Mouse (Mus musculus) testis, postnatal 10 days (tissue): ENCODE data around the gene Cplx2.

Experiments used
- DNase-seq: peaks from one replicate; pipeline ENCODE4 v3.0.0; 2021; ENCODE audit warnings: low spot score

Cplx2 gene

DNA sequence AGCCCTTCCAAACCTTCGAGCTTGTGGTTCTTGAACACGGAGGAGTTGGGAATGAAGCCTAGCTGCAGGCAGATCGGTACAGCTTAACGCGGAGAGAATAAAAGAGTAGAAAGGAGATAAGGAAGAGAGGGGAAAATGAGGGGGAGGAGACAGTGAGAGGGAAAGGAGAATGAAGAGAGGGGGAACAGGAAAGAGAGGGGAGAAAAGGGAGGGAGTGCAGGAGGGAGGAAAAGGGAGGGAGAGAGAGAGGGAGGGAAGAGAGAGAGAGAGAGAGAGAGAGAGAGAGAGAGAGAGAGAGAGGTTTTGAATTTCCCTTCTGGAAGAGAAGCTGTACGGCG lies at the start of gene Cplx2:
Gene Cplx2 (plus strand): TSS at position 301 of the 338 bp plus-strand sequence.
- DNase-seq = no peak

DNA sequence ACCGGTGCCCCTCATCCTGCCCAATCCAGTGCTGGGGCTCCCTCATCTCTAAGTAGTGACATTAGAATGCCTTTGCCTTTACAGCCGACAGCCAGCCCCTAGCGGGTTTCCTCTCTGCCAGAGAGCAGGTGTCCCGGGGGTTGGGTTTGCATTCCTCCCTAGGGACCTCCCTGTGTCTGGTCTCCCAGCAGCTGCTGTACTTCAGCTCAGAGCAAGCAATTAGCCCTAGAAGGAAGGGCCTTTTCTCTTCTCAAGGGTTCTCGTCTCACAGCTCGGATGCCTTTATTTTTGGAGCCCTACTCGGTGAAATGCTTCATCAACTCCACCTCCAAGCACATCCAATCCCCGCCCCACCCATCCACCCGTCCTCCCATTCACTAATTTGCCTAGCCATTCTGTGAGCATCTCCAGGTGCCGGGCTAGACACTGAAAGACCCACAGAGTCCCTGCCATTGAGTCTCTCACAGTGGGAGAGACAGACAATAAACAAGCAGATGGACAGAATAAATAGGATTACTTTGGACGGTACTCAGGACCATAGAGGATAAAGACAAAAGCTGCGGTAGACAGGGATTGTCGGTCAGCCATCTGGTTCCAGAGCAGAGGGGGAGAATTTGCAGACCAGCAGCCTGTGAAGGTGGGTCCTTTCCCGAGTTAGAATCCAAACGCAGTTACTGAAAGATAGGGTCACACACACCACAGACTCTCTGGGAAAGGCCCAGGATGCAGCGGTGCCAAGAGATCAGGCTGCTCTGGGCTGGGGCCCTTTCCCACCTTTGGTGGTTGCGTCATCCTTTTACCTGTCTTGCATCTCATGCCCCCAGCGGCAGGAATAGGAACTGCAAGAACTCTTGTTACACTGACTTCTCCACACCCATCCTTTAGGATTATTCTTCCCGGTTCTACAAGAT lies 48.5 kb upstream of the Cplx2 start:
- DNase-seq = peak; percentile 71

DNA sequence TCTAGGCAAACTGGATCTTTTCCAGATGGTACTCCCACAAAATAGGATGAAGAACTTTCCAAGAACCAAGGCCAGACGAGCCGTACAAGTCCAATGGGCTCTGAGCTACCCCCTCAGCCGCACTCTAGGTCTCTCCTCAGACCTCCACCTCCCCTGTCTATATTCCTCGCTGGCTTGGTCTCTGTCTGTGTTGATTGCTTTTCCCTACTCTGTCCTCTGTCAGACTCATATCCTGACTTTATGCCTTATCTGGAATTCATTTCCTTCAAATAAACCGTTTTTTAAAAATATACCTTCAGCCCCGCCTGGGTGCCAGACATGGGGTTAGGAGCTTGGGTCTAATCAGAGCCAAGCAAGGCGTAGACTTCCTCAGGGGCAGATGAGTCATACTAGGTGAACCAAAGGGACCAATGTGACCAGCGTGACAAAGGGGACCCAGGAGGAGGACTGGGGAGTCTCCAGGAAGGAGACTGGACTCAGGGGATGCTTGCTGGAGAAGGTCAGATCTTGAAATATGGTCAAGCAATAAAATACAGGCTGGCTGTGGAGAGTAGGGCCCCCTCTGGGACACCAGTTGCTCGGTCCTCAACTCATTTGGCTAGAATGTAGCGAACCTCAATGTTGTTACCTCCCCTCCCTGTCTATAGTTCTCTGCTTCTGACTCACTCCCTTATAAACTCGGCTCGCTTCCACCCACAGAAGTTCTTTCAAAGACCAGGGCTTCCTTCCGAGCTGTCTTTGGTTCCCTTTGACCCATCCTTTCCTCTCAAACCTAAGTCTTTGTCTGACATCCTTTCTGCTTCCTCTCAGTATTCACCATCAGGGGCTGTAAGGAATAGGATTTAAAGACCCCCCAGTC lies 47.6 kb upstream of the Cplx2 start:
- DNase-seq = no peak

DNA sequence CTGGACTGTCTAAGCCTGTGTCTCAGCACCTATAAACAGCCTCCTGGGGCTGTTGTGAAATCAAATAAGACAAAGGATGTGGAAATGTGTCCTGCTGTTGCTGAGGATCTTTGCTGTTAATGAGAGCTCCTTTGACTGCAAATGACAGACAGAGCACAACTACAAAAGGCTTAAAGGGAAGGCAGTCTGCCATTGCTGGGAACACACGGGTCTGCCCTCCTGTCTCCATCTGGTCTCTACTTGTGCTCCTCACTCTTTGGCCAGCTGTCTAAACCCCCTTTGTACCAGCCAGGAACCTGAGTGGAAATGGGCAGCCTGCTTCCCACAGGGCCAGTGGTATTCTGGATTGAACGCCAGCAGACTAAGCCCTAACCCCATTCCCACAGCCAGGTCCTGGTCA lies 47.0 kb upstream of the Cplx2 start:
- DNase-seq = no peak

DNA sequence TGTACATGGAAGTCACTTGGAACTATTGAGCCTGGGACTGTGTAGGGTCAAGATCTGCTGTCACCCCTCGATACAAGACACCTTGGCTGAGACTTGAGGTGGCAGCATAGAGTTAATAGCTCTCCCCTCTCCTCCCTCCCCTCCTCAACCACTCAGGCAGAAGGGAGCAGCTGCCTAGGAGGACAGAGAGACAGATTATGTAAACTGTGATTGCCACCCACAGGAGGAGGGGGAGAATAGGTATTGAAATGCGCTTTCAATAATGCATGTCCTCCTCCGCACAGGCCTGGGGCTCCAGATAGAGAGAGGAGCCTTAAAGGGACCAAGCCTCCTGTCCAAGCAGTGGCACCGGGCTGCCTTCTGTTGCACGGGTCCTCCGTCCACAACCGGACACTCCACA lies 45.3 kb upstream of the Cplx2 start:
- no peak for DNase-seq

DNA sequence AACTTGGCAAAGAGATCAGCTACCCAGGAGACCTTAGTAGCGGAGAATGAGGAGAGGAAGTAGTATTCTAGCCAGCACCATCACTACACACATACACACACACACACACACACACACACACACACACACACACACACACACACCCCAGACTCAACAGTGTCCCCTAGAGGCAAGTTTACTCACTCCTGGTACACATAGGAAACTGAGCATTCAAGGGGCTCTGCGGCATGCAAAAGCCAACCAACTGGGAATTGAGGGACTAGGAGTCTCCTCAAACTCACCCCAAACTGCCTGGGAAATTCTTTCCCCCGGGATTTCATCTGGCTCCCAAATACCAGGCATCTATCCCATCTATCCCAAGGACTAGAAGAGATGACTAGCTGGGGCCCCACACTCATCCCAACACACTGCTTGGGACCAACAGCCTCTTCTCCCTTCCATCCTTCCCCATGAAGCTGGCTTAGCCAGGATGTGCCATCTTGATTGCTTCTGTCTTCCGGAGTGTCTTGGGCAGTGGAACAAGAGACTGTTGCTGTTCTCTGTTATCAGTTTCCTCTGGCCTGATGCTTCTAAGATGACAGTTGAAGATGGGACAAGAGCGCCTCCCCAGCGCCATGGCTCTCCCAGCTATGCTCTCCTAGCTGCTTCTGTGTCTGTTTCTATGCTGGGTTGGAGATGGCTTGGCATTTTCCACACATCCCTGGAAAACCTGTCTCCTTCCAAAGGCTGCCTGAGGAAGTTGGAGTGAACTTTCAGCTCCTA lies 44.3 kb upstream of the Cplx2 start:
- DNase-seq = no peak

DNA sequence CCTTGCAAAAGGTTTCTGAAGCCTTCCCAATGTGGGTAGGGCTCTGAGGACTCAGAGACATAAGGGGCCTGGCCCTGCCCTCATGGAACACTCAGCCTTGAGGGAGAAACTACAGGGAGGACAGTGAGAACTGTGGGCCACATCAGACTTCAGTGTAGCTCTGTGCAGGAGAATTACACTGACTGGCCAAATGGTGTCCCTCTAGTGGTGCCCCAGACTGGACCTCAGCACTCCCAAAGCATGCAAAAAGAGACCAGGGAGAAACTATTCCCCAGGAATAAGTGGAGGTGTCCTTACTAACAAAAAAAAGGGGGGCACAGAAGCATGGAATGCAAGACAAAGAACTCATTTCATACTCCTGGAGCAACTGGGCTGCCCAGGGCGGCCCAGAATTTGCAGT lies 43.1 kb upstream of the Cplx2 start:
- no peak for DNase-seq

DNA sequence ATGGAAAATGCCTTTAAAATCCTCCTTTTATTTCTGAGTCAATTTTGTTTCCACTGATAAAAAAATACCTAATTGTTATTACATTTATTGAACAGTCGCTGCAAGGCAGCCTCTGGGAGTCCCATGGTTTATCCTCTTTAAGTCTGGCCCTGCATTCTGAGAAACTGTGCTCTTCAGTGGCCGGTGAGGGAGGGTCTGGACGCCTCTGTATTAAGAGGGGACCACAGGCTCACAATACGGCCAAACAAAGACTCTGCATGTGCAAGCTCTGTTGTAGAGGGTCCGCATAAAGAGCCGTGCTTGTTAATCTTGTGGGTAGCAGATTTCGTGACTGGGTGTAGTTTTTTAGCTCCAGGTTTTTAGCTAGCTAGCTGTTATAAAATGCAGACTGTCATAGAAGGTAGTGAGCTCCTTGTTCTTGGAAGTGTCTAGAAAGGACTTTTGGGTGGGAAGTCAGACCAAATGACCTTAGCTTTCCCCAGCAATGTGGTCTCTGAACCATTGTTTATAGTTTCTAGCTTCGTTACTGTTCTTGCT lies 42.1 kb upstream of the Cplx2 start:
- DNase-seq = no peak

DNA sequence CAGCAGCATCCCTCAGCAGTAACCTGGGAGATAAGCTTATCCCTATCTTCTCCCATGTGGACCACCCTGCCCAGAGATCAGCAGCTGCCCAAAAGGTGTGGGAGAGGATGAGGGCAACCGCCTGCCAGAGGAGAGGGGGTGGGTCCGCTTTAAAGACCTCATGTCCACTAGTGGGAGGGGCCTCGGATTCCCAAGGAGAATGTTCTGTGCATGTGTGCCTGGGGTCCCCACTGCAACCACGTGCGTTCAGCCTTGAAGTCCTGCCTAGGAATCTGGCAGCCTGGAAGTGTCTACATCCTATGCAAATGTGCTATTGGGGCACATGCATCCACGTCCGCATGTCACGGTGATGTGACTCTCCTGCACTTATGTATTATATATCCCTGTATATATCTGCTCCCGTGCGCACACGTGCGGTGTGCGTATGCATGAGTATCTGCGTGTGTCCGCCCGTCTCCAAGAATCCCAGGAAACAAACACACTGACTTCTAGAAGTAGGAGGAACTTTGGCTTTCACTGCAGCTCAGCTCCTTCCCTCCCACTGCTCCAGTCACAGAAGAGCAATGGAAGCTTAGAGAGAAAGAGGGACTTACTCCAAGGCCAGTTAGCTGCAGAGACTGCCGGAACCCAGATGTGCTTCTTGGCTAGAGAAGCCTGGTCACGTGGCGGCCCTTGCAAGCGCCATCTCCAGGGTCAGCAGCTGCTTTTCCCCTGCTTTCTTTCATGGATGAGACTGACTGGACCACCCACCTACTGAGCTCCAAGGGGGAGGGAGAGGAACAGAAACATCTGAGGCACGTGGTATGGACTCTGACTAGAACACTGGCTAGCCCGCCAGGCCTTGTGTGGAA lies 39.1 kb upstream of the Cplx2 start:
- DNase-seq = peak; percentile 84

DNA sequence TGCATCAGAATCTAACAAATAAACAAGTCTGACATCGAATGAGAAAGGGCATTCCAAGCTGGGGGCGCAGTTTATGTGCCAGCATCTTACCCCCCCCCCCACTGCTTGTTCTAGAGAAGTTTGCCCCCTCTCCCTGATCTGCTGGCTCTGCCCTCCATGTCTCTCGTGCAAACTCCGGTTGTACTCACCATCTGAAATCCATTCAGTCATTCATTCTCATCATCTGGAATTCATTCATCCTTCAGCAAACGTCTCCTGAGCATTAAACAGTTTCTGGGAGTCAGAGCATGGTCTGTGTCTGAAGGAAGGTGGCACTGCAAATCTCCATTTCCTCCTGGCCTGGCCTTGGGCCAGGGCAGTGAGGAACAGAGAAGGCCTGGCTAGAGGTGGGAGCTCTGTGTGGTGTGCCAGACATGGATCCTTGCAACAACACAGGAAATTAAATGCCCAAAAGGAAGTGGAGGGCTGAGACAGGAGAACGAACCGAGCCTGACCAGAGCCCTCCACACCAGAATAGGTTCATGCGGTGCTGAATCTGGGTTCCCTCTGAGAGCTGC lies 38.1 kb upstream of the Cplx2 start:
- no peak for DNase-seq

DNA sequence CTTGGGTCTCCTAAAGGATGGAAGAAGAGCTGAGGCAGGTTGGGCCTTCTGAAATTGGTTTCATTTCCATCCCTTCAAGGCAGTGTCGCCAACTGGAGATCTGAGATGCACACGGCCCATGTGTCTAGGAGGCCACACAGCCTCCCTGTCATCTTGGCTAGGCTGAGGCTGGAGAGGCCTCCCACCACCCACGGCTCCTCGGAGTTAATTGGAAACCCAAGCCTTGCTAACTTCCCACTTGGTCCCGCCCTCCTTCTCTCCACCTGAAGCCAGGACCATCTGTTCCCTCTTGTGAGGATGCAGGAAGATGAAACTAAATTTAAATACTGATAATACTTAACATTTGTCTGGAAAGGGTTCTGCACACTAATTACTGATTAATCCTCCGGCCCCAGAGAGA lies 34.1 kb upstream of the Cplx2 start:
- no peak for DNase-seq

DNA sequence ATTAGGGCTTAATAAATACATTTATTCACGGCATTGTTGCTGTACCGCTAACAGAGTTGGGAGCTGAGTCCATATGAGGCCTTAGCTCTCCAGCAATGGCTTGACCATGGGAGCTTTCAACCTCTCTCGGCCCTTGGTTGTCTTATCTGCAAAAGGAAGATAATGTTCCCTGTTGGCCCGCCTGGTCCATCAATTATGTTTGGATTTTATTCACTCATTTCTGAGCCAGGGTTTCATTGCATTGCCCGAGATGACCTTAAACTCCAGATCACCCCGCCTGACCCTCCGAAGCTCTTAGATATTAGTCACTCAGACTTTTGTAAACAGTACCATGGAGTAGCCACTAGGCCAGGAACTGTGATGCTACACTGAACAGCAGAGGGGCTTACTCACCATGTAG lies 33.6 kb upstream of the Cplx2 start:
- DNase-seq = no peak

DNA sequence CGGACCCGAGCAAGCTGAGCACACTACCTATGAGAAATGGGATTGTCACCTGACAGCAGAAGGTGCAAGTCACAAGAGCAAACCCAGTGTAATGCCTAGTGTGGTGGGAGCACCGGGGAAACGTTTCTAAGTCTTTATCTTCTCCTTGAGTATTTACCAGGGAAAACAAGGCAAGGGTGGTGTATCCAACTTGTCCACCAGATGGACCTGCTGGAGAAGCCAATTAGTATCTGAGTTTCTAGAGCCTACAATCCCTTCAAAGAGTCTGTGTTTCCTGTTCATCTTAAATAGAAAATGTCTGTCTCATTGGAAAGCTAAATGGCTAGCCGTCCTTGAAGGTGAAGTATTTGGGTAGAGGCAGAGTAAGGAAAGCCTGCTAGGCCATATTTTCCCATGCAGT lies 32.3 kb upstream of the Cplx2 start:
- no peak for DNase-seq

DNA sequence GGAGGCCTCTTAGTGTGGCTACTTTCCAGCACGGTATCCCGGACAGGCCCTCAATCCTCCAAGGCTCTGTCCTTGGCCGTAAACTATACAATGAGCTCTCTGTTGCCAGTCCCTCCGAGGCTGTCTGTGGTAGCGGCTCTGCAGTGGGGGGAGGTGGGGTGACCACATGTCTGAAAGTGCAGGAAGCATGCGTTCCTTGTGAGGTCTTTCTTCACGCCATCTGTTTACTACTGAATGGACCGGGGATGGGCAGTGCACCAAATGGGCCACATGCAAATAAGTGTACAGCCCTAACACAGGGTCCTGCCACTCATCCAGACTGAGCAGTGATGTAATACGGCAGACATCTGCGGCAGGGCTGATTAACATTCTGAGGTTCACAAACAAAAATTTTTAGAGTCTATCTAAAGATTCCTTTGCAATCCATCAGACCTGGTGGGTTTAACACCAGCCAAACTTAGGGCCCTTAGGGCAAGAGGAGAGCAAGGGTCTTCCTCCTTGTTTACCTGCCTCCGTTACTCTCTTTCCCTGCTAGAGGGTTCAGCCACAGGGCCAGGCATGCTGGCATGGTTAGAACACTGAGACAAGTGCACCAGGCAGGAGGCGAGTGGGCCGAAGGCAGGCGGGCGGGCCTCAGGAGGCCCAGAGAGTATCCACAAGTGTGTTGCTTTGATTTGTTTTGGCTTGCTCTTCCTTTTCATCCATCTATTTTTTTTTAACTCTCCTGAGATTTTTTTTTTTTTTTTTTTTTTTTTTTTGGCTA lies 25.1 kb upstream of the Cplx2 start:
- no peak for DNase-seq

DNA sequence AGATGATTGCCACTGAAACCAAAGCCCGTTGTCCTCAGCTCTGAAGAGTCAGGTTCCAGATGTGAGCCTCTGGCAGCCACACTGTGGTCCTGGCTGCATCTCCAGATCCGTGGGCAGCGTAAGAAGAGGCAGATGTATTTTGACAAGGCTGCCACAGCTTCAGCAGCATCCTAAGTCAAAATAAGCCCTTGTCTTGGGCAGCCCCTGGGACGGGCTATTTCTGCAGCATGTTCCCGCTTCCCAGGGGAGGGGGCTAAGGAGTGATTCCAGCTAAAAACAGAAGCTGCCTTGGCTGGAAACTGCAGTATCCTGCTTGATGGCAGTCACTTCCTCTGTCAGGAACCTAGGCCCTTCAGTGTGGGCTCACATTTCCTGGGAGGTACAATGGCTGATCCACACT lies 23.1 kb upstream of the Cplx2 start:
- DNase-seq = no peak

DNA sequence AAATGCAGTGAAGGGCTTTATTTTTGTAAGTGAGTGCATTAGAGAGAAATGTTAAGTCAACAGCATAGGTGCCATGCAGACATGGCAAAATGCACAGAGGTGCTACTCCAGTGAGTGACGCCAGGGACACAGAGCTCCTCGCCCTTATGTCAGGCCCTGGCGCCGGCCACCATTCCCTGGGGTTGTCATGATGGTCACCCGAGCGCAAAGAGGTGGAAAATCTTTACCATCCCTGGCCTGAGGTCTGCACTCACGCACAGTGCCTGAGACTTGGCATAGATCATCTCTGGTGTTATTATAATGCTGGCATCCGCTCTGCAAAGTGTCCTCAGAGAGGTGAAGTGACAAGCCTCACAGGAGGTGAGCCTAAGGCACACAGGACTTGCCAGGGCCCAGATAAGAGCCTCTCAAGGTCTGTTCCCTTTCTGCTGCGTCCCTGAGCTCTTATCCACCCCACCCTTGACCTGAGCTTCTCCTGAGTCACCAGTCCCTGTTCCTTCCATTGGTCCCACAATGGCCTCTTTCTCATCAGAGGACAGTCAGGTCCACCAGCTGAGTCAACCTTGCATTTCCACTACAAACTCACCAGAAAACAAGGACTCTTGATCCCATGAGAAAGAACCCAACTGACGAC lies 21.9 kb upstream of the Cplx2 start:
- DNase-seq = no peak

DNA sequence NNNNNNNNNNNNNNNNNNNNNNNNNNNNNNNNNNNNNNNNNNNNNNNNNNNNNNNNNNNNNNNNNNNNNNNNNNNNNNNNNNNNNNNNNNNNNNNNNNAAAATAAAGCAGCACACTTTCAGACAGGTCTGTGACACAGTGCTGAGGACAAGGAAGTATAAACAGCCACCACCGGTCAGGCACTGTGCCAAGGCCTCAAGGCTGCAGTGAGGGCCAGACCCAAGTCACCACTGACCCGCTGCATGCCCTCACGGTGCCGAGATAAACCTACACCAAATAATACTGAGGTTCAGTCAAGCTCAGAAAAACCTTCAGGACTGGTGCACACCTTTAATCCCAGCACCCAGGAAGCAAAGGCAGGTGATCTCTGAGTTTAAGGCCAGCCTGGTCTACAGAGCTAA lies 13.7 kb upstream of the Cplx2 start:
- DNase-seq = peak; percentile 55

DNA sequence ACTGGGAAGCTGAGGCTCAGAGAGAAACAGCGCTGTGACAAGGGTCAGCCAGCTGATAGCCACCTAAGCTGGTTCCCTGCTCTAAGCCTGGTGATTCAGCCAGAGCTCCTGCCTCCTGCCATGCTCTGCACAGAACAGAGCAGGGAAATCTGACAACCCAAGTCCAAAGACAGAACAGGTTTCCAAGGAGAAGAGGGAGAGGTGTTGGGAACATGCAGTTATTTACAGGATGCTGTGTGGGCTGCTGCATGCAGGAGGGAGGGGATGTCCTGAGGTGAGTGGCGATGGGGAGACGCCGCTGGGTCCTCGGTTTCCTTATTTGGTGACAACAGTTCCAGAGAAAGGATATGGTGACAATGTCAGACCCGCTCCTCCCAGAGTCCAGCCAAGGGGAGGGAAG lies 12.0 kb upstream of the Cplx2 start:
- DNase-seq = no peak

DNA sequence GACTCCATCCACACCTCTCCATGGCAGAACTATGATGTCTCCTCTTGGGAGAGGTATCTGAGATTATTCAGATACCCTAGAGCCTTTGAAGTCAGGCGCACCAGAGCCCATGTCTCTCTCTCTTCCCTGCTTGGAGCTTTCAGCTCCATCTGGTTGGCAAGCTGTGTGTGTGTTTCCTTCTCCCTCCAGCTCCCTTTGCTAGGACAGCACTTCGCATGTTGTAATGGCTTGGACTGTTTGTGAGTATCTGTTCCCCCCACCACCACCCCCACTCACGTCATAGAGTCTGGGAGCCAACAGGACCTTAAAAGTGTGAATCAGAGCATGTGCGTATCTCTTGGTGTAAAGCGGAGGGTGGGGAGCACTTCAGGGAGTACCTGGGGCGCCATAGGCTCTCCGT lies 6.5 kb upstream of the Cplx2 start:
- no peak for DNase-seq

DNA sequence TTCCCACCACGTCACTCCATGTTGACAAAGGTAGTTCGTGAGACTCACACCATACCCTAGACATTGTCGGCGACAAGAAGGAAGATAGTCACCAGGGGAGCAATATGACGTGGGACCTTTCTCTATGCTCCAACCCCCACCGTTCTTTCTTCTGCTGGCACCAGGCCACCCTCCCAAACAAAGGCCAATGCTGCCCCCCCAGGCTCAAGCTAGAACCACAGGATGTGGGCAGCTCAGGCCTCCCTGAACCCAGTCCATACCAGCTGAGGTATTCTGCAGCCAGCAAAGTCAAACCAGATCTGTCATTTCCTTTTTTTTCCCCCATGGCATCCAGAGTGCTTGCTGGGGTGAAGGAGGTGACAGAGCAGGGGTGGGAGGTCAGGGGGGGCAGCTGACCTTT lies 3.4 kb upstream of the Cplx2 start:
- no peak for DNase-seq
